Mouse (Mus musculus) CD4-positive naive resting alpha-beta T cell, adult 57 days (primary cell): ENCODE results near the gene Sfxn2. TPM values are rescaled to one million over a fixed set of nuclear protein-coding genes. Genes with fewer than 3 reads are reported as not detected.

Experiments used
- total RNA-seq: library from RNA; stranded (reverse); gene quantifications from one replicate; pipeline ENCODE4 v1.2.4, GENCODE M21; 2023

Sfxn2 gene
- 10.8 TPM for total RNA-seq

DNA sequence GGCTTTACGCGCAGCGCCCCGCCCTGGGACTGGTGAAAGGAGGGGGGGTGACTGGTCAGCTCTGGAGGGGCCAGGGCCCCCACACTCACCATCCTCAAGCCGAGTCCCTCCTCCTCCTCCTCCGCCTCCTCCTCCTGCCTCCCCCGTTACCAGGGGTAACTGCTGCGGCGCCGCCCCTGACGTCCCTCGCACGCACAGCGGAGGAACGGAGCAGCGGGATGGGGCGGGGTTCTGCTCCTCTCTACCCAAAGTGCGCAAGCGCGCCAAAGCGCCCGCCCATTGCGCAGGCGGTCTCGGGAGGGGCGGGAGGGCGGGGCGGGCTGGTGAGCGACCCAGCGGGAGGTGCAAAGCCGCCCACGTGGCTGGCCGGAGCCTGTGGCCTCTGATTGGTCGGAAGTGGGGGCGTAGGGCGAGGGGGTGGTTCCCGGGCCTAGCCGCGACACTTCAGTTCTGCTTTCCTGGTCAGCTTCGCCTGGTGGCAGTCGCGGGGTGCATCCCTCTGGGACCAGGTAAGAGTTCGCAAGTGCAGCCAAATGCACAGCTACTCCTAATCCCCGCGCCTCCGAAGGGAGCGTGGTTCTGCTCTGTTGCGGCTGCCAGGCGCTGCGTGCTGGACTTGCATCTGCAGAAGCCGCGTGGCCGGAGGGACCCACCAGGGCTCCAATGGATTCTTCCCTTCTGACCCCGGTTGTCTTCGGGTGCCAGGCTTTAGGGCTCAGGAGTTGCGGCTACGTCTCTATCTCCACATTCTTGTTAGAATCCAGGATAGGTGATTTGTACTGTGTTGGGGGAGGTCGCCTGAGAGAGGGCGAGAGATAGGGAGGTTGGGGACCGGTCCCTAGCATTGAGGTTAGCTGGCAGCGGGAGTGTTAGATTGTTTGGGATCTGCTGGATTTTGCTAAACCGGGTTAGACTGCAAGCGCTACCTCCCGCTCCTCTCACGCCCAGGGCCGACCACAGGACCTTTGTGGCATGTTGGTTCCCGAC is at the start of gene Sfxn2, which contains the start of gene Arl3:
Sfxn2 (plus strand) TSS at position 415 of the 987 bp plus-strand sequence.
Arl3 (minus strand) TSS at position 248 of the 987 bp plus-strand sequence.

GRCm38 (mm10) chr19:46598720-46599252 is 25.6 kb downstream of the Sfxn2 start, which contains the start of gene Wbp1l:
Gene Wbp1l, plus strand, starts transcription at chr19:46599084.

Other genes with a start within 250 kb of the Sfxn2 start
- 0.24 TPM for gene Psd, start 246.2 kb upstream of the Sfxn2 start, total RNA-seq
- gene Fbxl15, start 245.2 kb upstream of the Sfxn2 start, total RNA-seq = 5.2 TPM
- gene Cuedc2, start 234.7 kb upstream of the Sfxn2 start, total RNA-seq = 23.8 TPM
- 5.4 TPM for gene Mfsd13a, start 232.2 kb upstream of the Sfxn2 start, total RNA-seq
- gene 2310034G01Rik, start 223.1 kb upstream of the Sfxn2 start, total RNA-seq = not detected
- gene Actr1a, start 177.6 kb upstream of the Sfxn2 start, total RNA-seq = 106 TPM
- 39.8 TPM for gene Sufu, start 176.5 kb upstream of the Sfxn2 start, total RNA-seq
- gene Trim8, start 71.7 kb upstream of the Sfxn2 start, total RNA-seq = 55.7 TPM
- gene Arl3, start 167 bp upstream of the Sfxn2 start, total RNA-seq = 14.2 TPM
- gene Wbp1l, start 25.7 kb downstream of the Sfxn2 start, total RNA-seq = 65.4 TPM
- not detected for gene Cyp17a1, start 99.8 kb downstream of the Sfxn2 start, total RNA-seq
- gene Borcs7, start 116.5 kb downstream of the Sfxn2 start, total RNA-seq = 4.8 TPM
- gene As3mt, start 134.1 kb downstream of the Sfxn2 start, total RNA-seq = 23.1 TPM
- 8.0 TPM for gene Cnnm2, start 188.2 kb downstream of the Sfxn2 start, total RNA-seq